24 mouse cellular contexts compared by ENCODE assay signal in genomic region chr19:32070340-32070739, GRCm38 (mm10).
"Had no signal": no experiment of that assay in that cellular context is flagged by ENCODE, and none has a peak within 500 bp of the region (broad histone marks: within the 10 kb centered on the region; RNA-seq: fewer than 3 reads in every experiment).

No protein-coding gene starts in this region.

- DNase-seq: cerebellum, adult 9-11 months; cerebellum, postnatal 10 days; cerebellum, postnatal 25 days; cerebellum, postnatal 36 days; embryo, embryonic 11 days; forebrain, postnatal 0 days; gastrocnemius, adult 2 months; gastrocnemius, postnatal 10 days; gastrocnemius, postnatal 14 days; gastrocnemius, postnatal 25 days; gastrocnemius, postnatal 36 days; heart, adult 11 months; heart, adult 18-20 months; heart, adult 2 months had no signal

- H3K9ac ChIP-seq: embryonic facial prominence, embryonic 12.5 days; embryonic facial prominence, embryonic 13.5 days; embryonic facial prominence, embryonic 15.5 days; forebrain, embryonic 12.5 days; forebrain, embryonic 13.5 days; forebrain, embryonic 15.5 days; forebrain, postnatal 0 days had no signal

- H3K9me3 ChIP-seq: embryonic facial prominence, embryonic 10.5 days; embryonic facial prominence, embryonic 12.5 days; embryonic facial prominence, embryonic 13.5 days; embryonic facial prominence, embryonic 15.5 days; forebrain, embryonic 10.5 days; forebrain, embryonic 12.5 days; forebrain, embryonic 13.5 days; forebrain, embryonic 15.5 days; heart, embryonic 10.5 days had no signal

- H3K36me3 ChIP-seq: embryonic facial prominence, embryonic 10.5 days; embryonic facial prominence, embryonic 12.5 days; embryonic facial prominence, embryonic 13.5 days; embryonic facial prominence, embryonic 15.5 days; forebrain, embryonic 10.5 days; forebrain, embryonic 12.5 days; forebrain, embryonic 15.5 days; heart, embryonic 10.5 days had no signal

- H3K4me1 ChIP-seq: embryonic facial prominence, embryonic 13.5 days; embryonic facial prominence, embryonic 15.5 days; forebrain, embryonic 12.5 days; forebrain, embryonic 13.5 days; forebrain, embryonic 15.5 days had no signal

- H3K27ac ChIP-seq: embryonic facial prominence, embryonic 10.5 days; embryonic facial prominence, embryonic 12.5 days; embryonic facial prominence, embryonic 13.5 days; forebrain, embryonic 10.5 days; forebrain, embryonic 12.5 days; forebrain, embryonic 13.5 days; forebrain, embryonic 15.5 days; gastrocnemius, adult 2 months; heart, adult 2 months; heart, embryonic 10.5 days had no signal

- H3K27me3 ChIP-seq: embryonic facial prominence, embryonic 12.5 days; embryonic facial prominence, embryonic 13.5 days; embryonic facial prominence, embryonic 15.5 days; forebrain, embryonic 12.5 days; forebrain, embryonic 13.5 days; forebrain, embryonic 15.5 days had no signal

- H3K4me3 ChIP-seq: embryonic facial prominence, embryonic 10.5 days; embryonic facial prominence, embryonic 12.5 days; embryonic facial prominence, embryonic 13.5 days; embryonic facial prominence, embryonic 15.5 days; erythroblast, embryonic 14.5 days; forebrain, embryonic 10.5 days; forebrain, embryonic 12.5 days; forebrain, embryonic 13.5 days; forebrain, embryonic 15.5 days; gastrocnemius, adult 2 months; heart, adult 2 months; heart, embryonic 10.5 days had no signal
